Mouse (Mus musculus): ENCODE measurements at regions not wholly inside any gene's neighbourhood (a gene's known extent, or its start where the extent isn't known, plus 50 kb on each side); places are given as distances from the start of the nearest gene placed in this dataset.

DNA sequence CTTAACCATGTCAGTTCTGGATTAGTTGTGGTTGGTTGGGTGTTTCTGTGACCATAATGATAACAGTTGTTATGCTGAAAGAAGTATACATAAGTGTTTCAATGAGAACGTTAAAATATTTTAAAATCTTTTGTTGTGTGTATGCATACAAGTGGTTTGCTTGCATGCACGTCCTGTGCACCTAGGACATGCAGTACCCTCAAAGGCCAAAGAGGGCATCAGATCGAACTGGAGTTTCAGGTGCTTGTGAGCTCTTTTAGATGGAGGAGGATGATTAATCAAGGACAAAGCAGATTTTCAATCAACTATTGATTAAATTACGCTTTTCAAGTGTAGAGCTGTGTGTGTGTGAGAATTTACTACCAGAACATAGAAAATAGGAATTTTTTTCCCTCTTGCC is 420.6 kb upstream of the Adamts9 start:
- H3K9ac ChIP-seq (ENCODE audit: insufficient read depth, low read depth) = no peak overlapping the region
- TF ChIP-seq USF2 (conservative IDR thresholded peaks at IDR 0.05; ENCODE audit: low read depth, low read length) (no peak), CHD1 (IDR thresholded peaks at IDR 0.05; ENCODE audit: low read depth, low read length) (no peak), ZNF384 (IDR thresholded peaks at IDR 0.05; ENCODE audit: low read depth, low read length) (no peak), CTCF (conservative IDR thresholded peaks at IDR 0.05 in 1 of 2, IDR thresholded peaks at IDR 0.05 in 1 of 2; ENCODE audit: low read depth in 2 of 2, low read length in 2 of 2) (no peak), RAD21 (IDR thresholded peaks at IDR 0.05; ENCODE audit: low read depth, low read length) (no peak), IRF4 (IDR thresholded peaks at IDR 0.05; ENCODE audit: low read depth, low read length) (no peak), SIN3A (IDR thresholded peaks at IDR 0.05; ENCODE audit: low read length) (no peak), MEF2A (IDR thresholded peaks at IDR 0.05; ENCODE audit: borderline replicate concordance, low read depth, low read length) (no peak), POLR2A (IDR thresholded peaks at IDR 0.05; ENCODE audit: low read depth, low read length) (no peak), ZKSCAN1 (IDR thresholded peaks at IDR 0.05; ENCODE audit: borderline replicate concordance, low read depth, low read length) (no peak), E2F4 (IDR thresholded peaks at IDR 0.05; ENCODE audit: insufficient replicate concordance, low read depth, low read length) (no peak), TBP (conservative IDR thresholded peaks at IDR 0.05; ENCODE audit: low read depth, low read length) (no peak), POLR2AphosphoS2 (IDR thresholded peaks at IDR 0.05; ENCODE audit: low read depth, low read length) (no peak), PAX5 (IDR thresholded peaks at IDR 0.05; ENCODE audit: low read length) (no peak), ZC3H11A (IDR thresholded peaks at IDR 0.05; ENCODE audit: low read depth, low read length) (no peak)
- no peak overlapping the region for H3K27ac ChIP-seq (ENCODE audit: insufficient read depth, low read depth)
- H3K4me2 ChIP-seq (ENCODE audit: insufficient read depth, low read depth, poor library complexity, severe bottlenecking) = no peak overlapping the region
- dilution Hi-C loops (cut with MboI; ENCODE audit: extremely low pct_ligation_motif_present, extremely low pct_unique_long_range_greater_than_20kb, low sequenced_read_pairs) (no loop called here), in situ Hi-C loops (cut with MboI; ENCODE audit: low pct_ligation_motif_present, low pct_unique_long_range_greater_than_20kb, low sequenced_read_pairs) (no loop called here)
- no peaks in the 10 kb centered on the region for H3K4me1 ChIP-seq (ENCODE audit: control insufficient read depth in 1 of 2, insufficient read depth in 2 of 2)
- no peaks in the 10 kb centered on the region for H3K79me2 ChIP-seq (replicated peaks; ENCODE audit: control insufficient read depth, extremely low read depth, insufficient read depth, poor library complexity, severe bottlenecking)
- DNase-seq (ENCODE audit: extremely low read depth) = no peak
- no peaks in the 10 kb centered on the region for H3K36me3 ChIP-seq (replicated peaks in 1 of 2; ENCODE audit: control insufficient read depth in 1 of 2, insufficient read depth in 1 of 2, low read length in 1 of 2)
- no peaks in the 10 kb centered on the region for H3K27me3 ChIP-seq (replicated peaks)
- peaks cover 47% of the 10 kb centered on the region for H3K9me3 ChIP-seq (replicated peaks; ENCODE audit: low read length)
- no peak overlapping the region for H3K4me3 ChIP-seq (replicated peaks in 1 of 3; ENCODE audit: low read depth in 2 of 3, low read length in 2 of 3, poor library complexity in 1 of 3)

DNA sequence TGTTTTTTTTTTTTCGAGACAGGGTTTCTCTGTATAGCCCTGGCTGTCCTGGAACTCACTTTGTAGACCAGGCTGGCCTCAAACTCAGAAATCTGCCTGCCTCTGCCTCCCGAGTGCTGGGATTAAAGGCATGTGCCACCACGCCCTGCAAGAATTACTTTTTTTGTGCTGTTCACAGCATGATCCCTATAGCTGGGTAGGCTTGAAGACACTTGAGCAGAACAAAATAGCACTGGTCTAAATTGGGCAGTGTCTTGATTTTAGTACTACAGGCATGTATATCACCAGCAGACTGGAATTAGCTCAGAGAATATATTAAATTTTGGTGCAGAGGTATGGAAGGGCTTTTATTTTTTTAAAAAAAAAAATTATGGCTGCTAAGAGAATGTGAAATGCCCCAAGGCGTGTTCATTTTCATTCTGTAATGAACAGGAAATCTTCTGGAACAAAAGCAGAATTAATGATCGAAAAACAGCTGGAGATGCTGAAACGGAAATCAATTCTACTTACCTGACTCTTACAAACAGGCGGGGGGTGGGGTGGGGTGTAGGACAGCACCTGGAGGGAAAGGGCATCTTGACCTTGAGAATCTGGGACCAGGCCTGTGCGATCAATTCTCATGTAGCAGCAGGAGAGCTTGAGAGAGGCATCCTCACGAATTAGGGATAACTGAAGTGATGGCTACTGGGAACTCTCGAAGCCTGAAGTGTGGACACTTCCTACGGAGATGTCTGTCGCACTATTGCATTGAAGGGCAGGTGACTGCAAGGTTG is 410.2 kb upstream of the Adamts9 start:
- H3K79me2 ChIP-seq (replicated peaks; ENCODE audit: control insufficient read depth, extremely low read depth, insufficient read depth, poor library complexity, severe bottlenecking) = no peaks in the 10 kb centered on the region
- TF ChIP-seq CHD2 (IDR thresholded peaks at IDR 0.05; ENCODE audit: low read length) (no peak), ELF1 (IDR thresholded peaks at IDR 0.05; ENCODE audit: low read depth, low read length) (no peak), PAX5 (IDR thresholded peaks at IDR 0.05; ENCODE audit: low read length) (no peak), POLR2AphosphoS2 (IDR thresholded peaks at IDR 0.05; ENCODE audit: low read depth, low read length) (no peak), RCOR1 (conservative IDR thresholded peaks at IDR 0.05; ENCODE audit: low read depth, low read length) (no peak), POLR2A (IDR thresholded peaks at IDR 0.05; ENCODE audit: low read depth, low read length) (no peak), JUND (conservative IDR thresholded peaks at IDR 0.05; ENCODE audit: low read depth, low read length) (no peak), CHD1 (IDR thresholded peaks at IDR 0.05; ENCODE audit: low read depth, low read length) (no peak), MEF2A (IDR thresholded peaks at IDR 0.05; ENCODE audit: borderline replicate concordance, low read depth, low read length) (no peak), TCF12 (IDR thresholded peaks at IDR 0.05; ENCODE audit: low read depth, low read length) (no peak), ZC3H11A (IDR thresholded peaks at IDR 0.05; ENCODE audit: low read depth, low read length) (no peak), NRF1 (IDR thresholded peaks at IDR 0.05; ENCODE audit: low read depth, low read length) (no peak), UBTF (IDR thresholded peaks at IDR 0.05; ENCODE audit: low read depth, low read length) (no peak), NELFE (IDR thresholded peaks at IDR 0.05; ENCODE audit: low read depth, low read length) (no peak), CTCF (conservative IDR thresholded peaks at IDR 0.05 in 1 of 2, IDR thresholded peaks at IDR 0.05 in 1 of 2; ENCODE audit: low read depth in 2 of 2, low read length in 2 of 2) (no peak), GABPA (IDR thresholded peaks at IDR 0.05; ENCODE audit: insufficient replicate concordance, low read depth, low read length) (no peak), MYC (IDR thresholded peaks at IDR 0.05; ENCODE audit: low read depth, low read length) (no peak), IRF4 (IDR thresholded peaks at IDR 0.05; ENCODE audit: low read depth, low read length) (no peak), EP300 (IDR thresholded peaks at IDR 0.05; ENCODE audit: low read length) (no peak)
- no peak overlapping the region for H3K9ac ChIP-seq (ENCODE audit: insufficient read depth, low read depth)
- no peaks in the 10 kb centered on the region for H3K36me3 ChIP-seq (replicated peaks in 1 of 2; ENCODE audit: control insufficient read depth in 1 of 2, insufficient read depth in 1 of 2, low read length in 1 of 2)
- DNase-seq (ENCODE audit: extremely low read depth) = no peak
- peaks cover 67% of the 10 kb centered on the region for H3K9me3 ChIP-seq (replicated peaks; ENCODE audit: low read length)
- no peaks in the 10 kb centered on the region for H3K27me3 ChIP-seq (replicated peaks)
- dilution Hi-C loops (cut with MboI; ENCODE audit: extremely low pct_ligation_motif_present, extremely low pct_unique_long_range_greater_than_20kb, low sequenced_read_pairs) (no loop called here), in situ Hi-C loops (cut with MboI; ENCODE audit: low pct_ligation_motif_present, low pct_unique_long_range_greater_than_20kb, low sequenced_read_pairs) (no loop called here)
- H3K4me3 ChIP-seq (replicated peaks in 1 of 3; ENCODE audit: low read depth in 2 of 3, low read length in 2 of 3, poor library complexity in 1 of 3) = no peak overlapping the region
- no peaks in the 10 kb centered on the region for H3K4me1 ChIP-seq (ENCODE audit: control insufficient read depth in 1 of 2, insufficient read depth in 2 of 2)
- no peak overlapping the region for H3K4me2 ChIP-seq (ENCODE audit: insufficient read depth, low read depth, poor library complexity, severe bottlenecking)
- H3K27ac ChIP-seq (ENCODE audit: insufficient read depth, low read depth) = no peak overlapping the region
